Mouse (Mus musculus) erythroblast, embryonic 14.5 days (primary cell): Measurements from ENCODE around the gene Clip3.

ENCODE experiments used
- GATA1 ChIP-seq: IDR thresholded peaks from 2 replicates; pipeline ENCODE4 v1.6.1; 2012; ENCODE audit warnings: low read length, inconsistent platforms, mixed read lengths
- TAL1 ChIP-seq: IDR thresholded peaks from 3 replicates; pipeline ENCODE4 v1.6.1; 2012; ENCODE audit warnings: low read length, inconsistent platforms, mixed read lengths

DNA sequence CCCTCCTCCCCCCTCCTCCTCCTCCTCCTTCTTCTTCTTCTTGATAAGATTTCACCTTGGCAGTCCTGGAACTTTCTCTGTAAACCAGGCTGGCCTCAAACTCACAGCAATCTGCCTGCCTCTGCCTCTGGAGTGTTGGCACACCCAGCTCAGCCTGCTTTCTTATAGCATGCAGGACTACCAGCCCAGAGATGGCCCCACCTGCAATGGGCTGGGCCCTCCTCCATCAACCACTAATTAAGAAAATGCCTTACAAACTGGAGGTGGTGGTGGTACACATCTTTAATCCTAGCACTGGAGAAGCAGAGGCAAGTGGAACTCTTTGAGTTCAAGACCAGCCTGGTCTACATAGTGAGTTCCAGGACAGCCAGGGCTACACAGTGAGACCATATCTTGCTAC is 34.9 kb downstream of the Clip3 start:
- TF ChIP-seq GATA1 (no peak), TAL1 (no peak)
